Mouse (Mus musculus) embryonic facial prominence, embryonic 14.5 days (tissue): ENCODE results near the gene Cox20. TPM values are rescaled to one million over a fixed set of nuclear protein-coding genes. Genes with fewer than 3 reads are reported as not detected.
"Not testable (repeated sequence)": the region's sequence is repeated elsewhere in the genome, so short reads cannot be mapped to it uniquely, and the experiment has no call there.

Experiments
- ATAC-seq: fragments of 200-750 bp; cut with Nextera tagmentation; 2 replicates; pipeline ENCODE4 v1.8.0; 2017; ENCODE audit warnings: low read depth, moderate number of reproducible peaks, moderate TSS enrichment
- DNase-seq: peaks from one replicate; pipeline ENCODE4 v3.0.0-alpha.2; 2015; ENCODE audit warnings: low spot score
- H3K27ac ChIP-seq: fragments of 300-500 bp; sonication (generic); replicated peaks from 2 replicates; pipeline ENCODE4 v1.5.1; 2014; ENCODE audit warnings: low read depth, mild to moderate bottlenecking, low read length, moderate library complexity
- H3K27me3 ChIP-seq: fragments of 300-500 bp; sonication (generic); replicated peaks from 2 replicates; pipeline ENCODE4 v1.6.1; 2014; ENCODE audit warnings: low read length; ENCODE audit not compliant: control insufficient read depth, insufficient read depth
- H3K36me3 ChIP-seq: fragments of 300-500 bp; sonication (generic); 2 replicates; pipeline ENCODE4 v1.6.1; 2014; ENCODE audit warnings: low read length, mixed read lengths; ENCODE audit not compliant: control insufficient read depth, insufficient read depth
- H3K4me1 ChIP-seq: fragments of 300-500 bp; sonication (generic); 2 replicates; pipeline ENCODE4 v1.6.1; 2014; ENCODE audit warnings: antibody characterized with exemption, low read length; ENCODE audit not compliant: control insufficient read depth, insufficient read depth
- H3K4me2 ChIP-seq: fragments of 300-500 bp; sonication (generic); 2 replicates; pipeline ENCODE4 v1.6.1; 2014; ENCODE audit warnings: low read depth, mild to moderate bottlenecking, low read length, moderate library complexity, mixed read lengths
- H3K4me3 ChIP-seq: fragments of 300-500 bp; sonication (generic); 2 replicates; pipeline ENCODE4 v1.5.1; 2014; ENCODE audit warnings: low read depth, mild to moderate bottlenecking, low read length
- H3K9ac ChIP-seq: fragments of 300-500 bp; sonication (generic); 2 replicates; pipeline ENCODE4 v1.6.1; 2014; ENCODE audit warnings: low read depth, mild to moderate bottlenecking, low read length, moderate library complexity, mixed read lengths
- H3K9me3 ChIP-seq: fragments of 300-500 bp; sonication (generic); 2 replicates; pipeline ENCODE4 v1.6.1; 2016; ENCODE audit warnings: low read length; ENCODE audit not compliant: control insufficient read depth
- WGBS: fragments of 180-500 bp; shearing (Covaris S2); extraction: QIAGEN DNeasy Blood & Tissue Kit; methylation state at CpG from one replicate; pipeline ENCODE4 v1.1.7; 2014; 5-methylcytosine and 5-hydroxymethylcytosine counted together
- polyA plus RNA-seq: library from polyadenylated mRNA; unstranded; fragments of >200 nt; fragmentation: Nextera tagmentation; extraction: Ambion mirVana; gene quantifications from 2 replicates; pipeline ENCODE4 v1.2.1, GENCODE M21; 2014

Gene Cox20
- polyA plus RNA-seq: 107 and 125 TPM in 2 replicates

DNA sequence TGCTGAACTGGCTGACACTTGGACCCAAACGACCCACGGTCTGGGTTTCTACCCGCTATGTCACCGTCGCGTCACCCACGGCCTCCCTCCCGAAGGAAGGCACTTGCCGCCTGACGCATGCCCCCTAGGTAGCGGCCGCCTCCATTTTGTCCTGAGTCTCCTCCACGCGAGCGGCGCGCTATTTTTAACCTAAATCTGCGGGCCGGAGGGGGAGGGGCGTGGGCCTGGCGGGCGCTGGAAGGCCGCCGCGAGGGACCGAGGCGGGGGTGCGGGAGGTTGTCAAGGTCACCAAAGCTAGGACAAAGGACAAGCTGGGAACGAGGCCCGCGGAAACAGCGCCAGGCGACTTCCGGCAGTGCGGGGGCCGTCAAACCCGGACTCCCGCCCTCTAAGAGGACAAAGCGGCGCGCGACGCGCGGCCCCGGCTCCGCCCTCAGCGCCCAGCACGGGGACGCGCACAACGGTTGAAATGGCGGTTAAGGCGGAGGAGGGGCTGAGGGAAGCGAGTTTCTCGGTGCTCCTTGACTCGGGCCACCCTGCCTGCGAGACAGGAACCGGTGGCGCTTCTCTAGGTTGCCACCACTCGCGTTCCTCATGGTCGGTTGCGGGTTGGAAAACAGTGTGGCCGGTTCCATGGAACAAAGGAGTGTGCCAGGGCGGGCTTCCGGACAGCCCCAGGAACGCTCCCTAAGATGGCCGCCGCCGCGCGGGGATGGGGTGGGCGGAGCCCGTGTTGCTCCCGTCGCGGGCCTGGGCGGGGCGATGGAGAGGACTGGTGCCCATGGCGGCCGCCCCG, at the start of gene Cox20:
Gene Cox20, plus strand, starts transcription at position 742 of the 796 bp plus-strand sequence.
- Histone ChIP-seq H3K4me2 (peak within 1 kb of the TSS; percentile 75), H3K4me1 (peaks cover 27% of the 10 kb centered on the region), H3K9me3 (no peaks in the 10 kb centered on the region), H3K9ac (peak within 1 kb of the TSS; percentile 83), H3K27ac (peak within 1 kb of the TSS; percentile 98), H3K4me3 (peak within 1 kb of the TSS; percentile 68), H3K36me3 (peaks cover 33% of the 10 kb centered on the region), H3K27me3 (no peaks in the 10 kb centered on the region)
- DNase-seq: peak; percentile 97
- 0% methylated on average over 66 of the region's 83 CpGs for WGBS
- peak; percentile 95 for ATAC-seq

DNA sequence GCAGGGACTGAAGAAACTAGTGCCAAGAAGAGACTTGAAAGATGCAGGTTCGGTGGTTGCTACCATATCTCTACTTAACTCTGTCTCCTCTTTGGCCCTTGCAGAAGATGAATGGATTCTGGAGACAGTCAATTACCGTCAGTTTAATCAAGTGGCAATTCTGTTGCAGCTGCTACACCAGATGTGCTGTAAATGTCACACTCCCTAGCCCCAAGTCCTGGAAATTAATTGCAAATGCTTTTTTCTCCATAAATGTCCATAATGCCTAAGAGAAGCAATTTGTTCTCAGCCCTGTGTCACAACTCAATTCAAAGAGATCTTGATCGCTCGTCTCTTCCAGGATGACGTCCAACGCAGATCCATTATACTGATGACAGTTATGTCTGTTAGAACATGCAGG, 48.3 kb upstream of the Cox20 start:
- 65% methylated on average over 6 of the region's 6 CpGs for WGBS
- H3K27me3 ChIP-seq: no peaks in the 10 kb centered on the region
- no peak overlapping the region for H3K9ac ChIP-seq
- H3K4me3 ChIP-seq: no peak overlapping the region
- no peaks in the 10 kb centered on the region for H3K9me3 ChIP-seq
- no peak overlapping the region for H3K27ac ChIP-seq
- no peaks in the 10 kb centered on the region for H3K4me1 ChIP-seq
- no peak overlapping the region for H3K4me2 ChIP-seq
- no peaks in the 10 kb centered on the region for H3K36me3 ChIP-seq
- DNase-seq (peak; percentile 10), ATAC-seq (no peak)

- ATAC-seq (no peak), DNase-seq (no peak)
- no peaks in the 10 kb centered on the region for H3K4me1 ChIP-seq
- no peaks in the 10 kb centered on the region for H3K27me3 ChIP-seq
- peak overlapping the region; percentile 77 for H3K4me2 ChIP-seq
- 52% methylated on average over 9 of the region's 9 CpGs for WGBS
- H3K9me3 ChIP-seq: no peaks in the 10 kb centered on the region
- H3K9ac ChIP-seq: no peak overlapping the region
- peak overlapping the region; percentile 67 for H3K4me3 ChIP-seq
- no peak overlapping the region for H3K27ac ChIP-seq
- no peaks in the 10 kb centered on the region for H3K36me3 ChIP-seq
Measured at GRCm38 (mm10) chr1:178275174-178275730, 43.7 kb upstream of the Cox20 start.

GRCm38 (mm10) chr1:178275738-178276053, 43.2 kb upstream of the Cox20 start:
- DNase-seq (peak; percentile 3), ATAC-seq (peak; percentile 23; the same call in 1 of the 2 replicates)
- Histone ChIP-seq H3K9me3 (no peaks in the 10 kb centered on the region), H3K27me3 (no peaks in the 10 kb centered on the region), H3K36me3 (no peaks in the 10 kb centered on the region), H3K4me1 (no peaks in the 10 kb centered on the region), H3K9ac (peak overlapping the region; percentile 88), H3K4me3 (peak overlapping the region; percentile 67), H3K4me2 (peak overlapping the region; percentile 77), H3K27ac (peak overlapping the region; percentile 83; the same call in 1 of the 2 replicates)
- 5% methylated on average over 11 of the region's 11 CpGs for WGBS

- Histone ChIP-seq H3K27ac (peak overlapping the region; percentile 83), H3K36me3 (no peaks in the 10 kb centered on the region), H3K27me3 (no peaks in the 10 kb centered on the region), H3K4me3 (peak overlapping the region; percentile 67), H3K4me2 (peak overlapping the region; percentile 77), H3K4me1 (no peaks in the 10 kb centered on the region), H3K9me3 (no peaks in the 10 kb centered on the region), H3K9ac (peak overlapping the region; percentile 88)
- ATAC-seq (peak; percentile 91), DNase-seq (peak; percentile 92)
- WGBS: under 1% methylated on average over 50 of the region's 87 CpGs
Measured at GRCm38 (mm10) chr1:178276054-178276911, 42.6 kb upstream of the Cox20 start.

DNA sequence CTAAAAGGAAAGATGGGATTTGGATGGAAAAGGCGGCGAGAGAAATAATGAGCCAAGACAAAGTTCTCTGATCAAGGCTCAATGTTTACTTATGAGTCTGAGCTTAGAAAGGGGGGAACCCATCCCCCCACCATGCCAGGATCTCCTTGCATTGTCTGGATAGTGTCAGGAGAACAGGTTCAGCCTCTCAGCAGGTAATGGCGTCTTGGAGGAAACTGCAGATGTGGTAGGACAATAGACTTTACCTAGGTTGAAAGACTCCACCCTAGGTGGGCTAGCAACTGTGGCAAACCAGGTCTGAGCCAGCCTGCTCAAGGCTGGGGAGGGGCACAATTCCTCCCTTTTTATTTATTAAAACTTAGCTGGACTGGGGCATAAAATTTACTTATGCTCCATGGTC, 35.6 kb upstream of the Cox20 start:
- not testable (repeated sequence) for DNase-seq, H3K4me1 ChIP-seq
- 84% methylated on average over 3 of the region's 3 CpGs for WGBS

DNA sequence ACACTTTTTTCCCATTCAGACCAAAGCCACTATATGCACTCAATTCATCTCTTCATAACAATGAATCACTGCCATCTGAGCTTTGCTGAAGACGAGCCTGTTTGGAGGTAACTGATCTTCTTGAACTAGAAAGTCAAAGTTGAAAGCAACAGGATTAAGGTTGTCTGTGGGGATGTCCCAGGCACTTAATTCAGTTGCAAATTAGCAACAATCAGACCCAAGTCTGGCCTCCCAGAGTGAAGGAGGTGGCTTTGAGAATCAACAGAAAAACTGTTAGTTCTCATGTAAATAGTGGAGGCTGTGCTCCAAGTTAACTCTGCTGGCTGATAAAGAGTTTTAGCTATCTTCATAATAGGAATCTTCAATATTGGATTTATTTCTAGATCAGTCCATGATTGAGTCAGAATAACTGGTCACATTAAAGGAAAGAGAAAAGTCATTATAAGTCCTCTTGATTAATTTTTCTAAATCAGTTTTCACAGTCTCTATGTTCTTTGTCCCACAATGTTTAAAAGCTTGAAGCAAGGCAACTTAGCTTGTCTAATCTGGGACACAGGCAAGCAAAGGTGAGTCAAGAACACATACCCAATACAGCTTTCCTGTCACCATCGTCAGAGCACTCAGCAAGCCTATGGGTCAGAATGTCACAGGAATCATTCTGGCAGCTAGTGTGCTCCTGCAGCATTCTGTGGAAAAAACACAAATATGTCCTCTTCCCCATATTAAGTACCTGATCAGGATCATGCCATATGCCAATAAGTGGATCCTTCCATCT, 34.8 kb upstream of the Cox20 start:
- no peak overlapping the region for H3K27ac ChIP-seq
- ATAC-seq (no peak), DNase-seq (no peak)
- no peak overlapping the region for H3K4me2 ChIP-seq
- H3K4me1 ChIP-seq: no peaks in the 10 kb centered on the region
- H3K9me3 ChIP-seq: no peaks in the 10 kb centered on the region
- no peak overlapping the region for H3K9ac ChIP-seq
- no peaks in the 10 kb centered on the region for H3K36me3 ChIP-seq
- 63% methylated on average over 2 of the region's 2 CpGs for WGBS
- no peaks in the 10 kb centered on the region for H3K27me3 ChIP-seq
- no peak overlapping the region for H3K4me3 ChIP-seq

More for the DNA sequence above, 35.6 kb upstream of the Cox20 start:
- not testable (repeated sequence) for H3K9ac ChIP-seq, H3K36me3 ChIP-seq, H3K27me3 ChIP-seq, H3K27ac ChIP-seq, H3K4me3 ChIP-seq, H3K9me3 ChIP-seq, H3K4me2 ChIP-seq, ATAC-seq

- DNase-seq (no peak), ATAC-seq (no peak)
- no peak overlapping the region for H3K27ac ChIP-seq
- H3K4me3 ChIP-seq: no peak overlapping the region
- 54% methylated on average over 8 of the region's 8 CpGs for WGBS
- H3K9me3 ChIP-seq: no peaks in the 10 kb centered on the region
- H3K4me2 ChIP-seq: no peak overlapping the region
- no peaks in the 10 kb centered on the region for H3K36me3 ChIP-seq
- no peaks in the 10 kb centered on the region for H3K4me1 ChIP-seq
- no peak overlapping the region for H3K9ac ChIP-seq
- no peaks in the 10 kb centered on the region for H3K27me3 ChIP-seq
Measured at GRCm38 (mm10) chr1:178287601-178288176, 31.2 kb upstream of the Cox20 start.
